Mouse (Mus musculus): ENCODE results near the gene Lrrc8c.

Lrrc8c gene

DNA sequence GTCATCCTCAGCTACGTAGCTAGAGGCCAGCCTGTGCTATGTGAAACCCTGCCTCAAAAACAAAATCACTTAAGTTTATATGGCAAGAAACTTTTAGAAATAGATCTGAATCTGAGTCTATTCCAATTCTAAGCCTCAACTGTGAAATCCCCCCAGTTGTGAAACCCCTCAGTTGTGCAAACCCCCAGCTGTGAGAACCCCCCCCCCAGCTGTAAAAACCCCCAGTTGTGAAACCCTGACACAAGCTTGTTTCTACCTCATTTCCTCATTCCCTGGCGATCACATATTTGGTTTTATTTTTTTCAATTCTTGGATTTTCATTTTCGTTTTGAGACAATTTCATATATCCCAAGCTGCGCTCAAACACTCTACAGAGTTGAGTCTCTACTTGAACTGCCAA lies 39.3 kb downstream of the Lrrc8c start:
- DNase-seq = no peak

- DNase-seq = no peak
Measured at GRCm38 (mm10) chr5:105561926-105562325, 42.7 kb downstream of the Lrrc8c start.

GRCm38 (mm10) chr5:105564761-105565160 lies 45.6 kb downstream of the Lrrc8c start:
- DNase-seq = no peak

DNA sequence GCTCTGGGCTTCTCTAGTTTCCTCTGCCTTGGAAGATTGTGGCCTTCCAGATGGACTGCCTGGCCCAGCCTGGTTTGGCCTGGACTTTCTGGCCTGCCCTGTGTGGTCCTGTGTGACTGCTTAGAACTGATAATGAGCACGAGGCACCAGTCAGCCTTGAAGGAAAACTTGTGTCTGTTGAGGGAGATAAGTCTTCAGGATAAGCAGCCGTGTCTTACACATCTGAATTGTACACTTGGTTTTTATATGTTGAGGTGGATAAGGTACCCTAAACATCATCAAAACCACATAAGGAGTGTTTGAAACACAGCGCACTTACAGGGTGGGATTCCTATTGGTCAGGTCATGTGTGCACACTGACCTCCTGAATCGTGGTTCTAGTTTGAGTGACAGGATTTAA lies 46.6 kb downstream of the Lrrc8c start:
- DNase-seq = no peak

DNA sequence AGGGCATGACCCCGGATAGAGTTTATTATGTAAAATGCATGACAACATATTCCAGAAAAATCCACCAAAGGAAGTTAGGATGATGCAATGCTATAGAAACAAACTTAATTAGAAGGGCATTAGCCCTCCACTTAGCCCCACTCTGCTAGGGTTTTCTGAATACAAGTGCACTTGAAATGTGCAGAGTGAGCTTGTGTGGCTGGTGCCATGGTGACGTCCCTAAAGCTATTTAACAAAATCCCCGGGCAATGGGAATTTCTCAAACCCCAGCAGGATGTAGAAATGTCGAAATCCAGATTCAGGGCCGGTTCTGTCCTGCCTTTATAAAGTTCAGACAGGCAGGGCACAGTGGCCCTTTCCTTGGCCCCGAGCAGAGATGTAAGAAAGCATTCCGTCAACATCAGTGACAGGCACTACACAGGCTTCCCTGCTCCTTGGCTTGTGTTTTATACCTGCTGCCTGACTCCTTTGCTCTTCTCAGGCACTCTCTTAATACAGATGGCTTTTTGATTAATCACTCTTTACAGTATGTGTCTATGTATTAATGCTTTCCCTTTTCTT lies 47.7 kb downstream of the Lrrc8c start:
- DNase-seq = peak; percentile 28 to 42

DNA sequence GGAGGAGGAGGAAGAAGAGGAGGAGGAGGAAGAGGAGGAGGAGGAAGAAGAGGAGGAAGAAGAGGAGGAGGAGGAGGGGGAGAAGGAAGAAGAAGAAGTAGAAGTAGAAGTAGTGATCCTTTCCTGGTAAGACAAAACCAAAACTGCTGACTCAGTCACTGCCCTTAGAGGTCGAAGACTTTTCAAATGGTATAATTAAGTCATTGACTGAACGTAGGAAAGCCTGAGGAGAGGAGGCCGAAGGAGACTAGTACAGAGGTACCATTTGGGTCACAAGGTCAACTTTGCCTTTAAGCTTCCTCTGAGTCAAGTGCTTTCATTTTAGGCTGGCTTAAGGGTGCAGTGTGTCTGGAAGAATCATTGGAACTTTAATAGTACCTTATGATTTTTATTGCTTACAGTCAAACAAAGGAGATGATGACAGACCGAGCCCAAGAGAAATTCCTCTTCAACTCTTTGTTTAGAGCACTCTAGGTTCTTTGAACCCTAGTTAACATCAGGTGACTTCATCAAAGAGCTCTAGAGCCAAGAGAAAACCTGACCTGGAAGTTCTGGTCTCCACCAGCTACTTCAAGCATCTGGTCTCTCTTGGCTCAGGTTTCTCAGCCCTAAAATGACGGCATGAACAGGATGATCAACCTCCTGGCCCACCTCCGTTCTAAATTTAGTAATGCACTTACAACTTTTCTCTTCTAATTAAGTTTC lies 49.0 kb downstream of the Lrrc8c start:
- no peak for DNase-seq

DNA sequence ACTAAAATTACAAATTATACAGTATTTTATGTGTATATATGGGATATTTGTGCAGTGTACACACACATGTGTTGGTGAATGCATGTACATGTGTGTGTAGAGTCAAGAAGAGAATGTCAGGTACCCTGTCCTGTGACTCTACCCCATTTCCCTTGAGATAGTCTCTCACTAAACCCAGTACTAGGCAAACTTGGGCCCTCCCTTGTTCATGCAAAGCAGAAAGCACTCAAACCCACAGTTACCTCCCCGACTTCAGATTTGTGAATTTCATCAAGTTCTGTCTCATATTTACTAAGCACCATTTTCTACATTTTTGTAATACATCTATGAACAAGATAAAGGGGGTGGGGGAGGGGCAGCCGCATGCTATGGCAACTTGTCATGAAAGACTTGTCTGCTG lies 50.0 kb downstream of the Lrrc8c start:
- DNase-seq = no peak

DNA sequence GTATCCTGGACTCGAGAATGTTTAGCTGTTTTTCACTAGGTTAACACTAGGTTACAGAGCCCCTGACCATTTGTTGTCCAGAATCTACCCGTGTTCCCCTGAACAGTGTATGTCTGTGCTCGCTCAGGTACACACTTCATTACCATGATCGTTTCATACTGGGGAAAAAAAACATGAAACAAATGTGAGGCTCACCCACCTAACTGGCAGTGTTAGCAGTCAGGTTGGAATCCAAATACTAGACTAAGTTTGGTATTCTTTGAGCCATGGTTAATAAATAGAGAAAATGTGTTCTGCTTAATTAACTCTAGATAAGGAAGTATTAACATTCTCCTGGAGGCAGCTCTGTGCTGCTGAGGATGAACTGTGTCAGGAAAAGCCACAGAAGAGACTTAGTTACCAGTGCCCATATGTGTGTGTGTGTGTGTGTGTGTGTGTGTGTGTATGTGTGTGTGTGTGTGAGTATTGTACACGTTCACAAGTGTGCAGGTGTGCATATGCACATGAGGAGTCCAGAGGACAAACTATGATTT lies 53.0 kb downstream of the Lrrc8c start:
- DNase-seq = no peak

DNA sequence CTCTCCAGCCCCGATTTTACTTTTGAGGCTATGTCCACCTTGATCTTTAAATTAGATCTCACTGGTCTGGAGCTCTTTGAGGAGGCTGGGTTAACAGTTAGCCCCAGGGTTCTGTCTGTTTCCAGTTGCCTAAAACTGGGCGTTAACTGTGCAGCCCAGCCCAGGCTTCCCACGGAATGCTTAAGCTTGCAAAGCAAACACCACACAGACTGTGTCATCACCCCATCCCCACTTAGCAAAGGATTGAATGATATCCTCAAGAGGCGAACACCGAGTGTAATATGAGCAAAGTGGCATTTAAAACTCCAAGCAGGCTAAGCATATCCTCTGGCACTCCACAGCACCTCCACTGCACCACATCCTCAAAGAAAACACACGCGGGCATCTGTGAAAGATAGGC lies 53.7 kb downstream of the Lrrc8c start:
- DNase-seq = no peak

GRCm38 (mm10) chr5:105574835-105575234 lies 55.6 kb downstream of the Lrrc8c start:
- no peak for DNase-seq

- DNase-seq = no peak
Measured at GRCm38 (mm10) chr5:105575839-105576238, 56.7 kb downstream of the Lrrc8c start.

- DNase-seq = no peak
Measured at GRCm38 (mm10) chr5:105580909-105581308, 61.7 kb downstream of the Lrrc8c start.

DNA sequence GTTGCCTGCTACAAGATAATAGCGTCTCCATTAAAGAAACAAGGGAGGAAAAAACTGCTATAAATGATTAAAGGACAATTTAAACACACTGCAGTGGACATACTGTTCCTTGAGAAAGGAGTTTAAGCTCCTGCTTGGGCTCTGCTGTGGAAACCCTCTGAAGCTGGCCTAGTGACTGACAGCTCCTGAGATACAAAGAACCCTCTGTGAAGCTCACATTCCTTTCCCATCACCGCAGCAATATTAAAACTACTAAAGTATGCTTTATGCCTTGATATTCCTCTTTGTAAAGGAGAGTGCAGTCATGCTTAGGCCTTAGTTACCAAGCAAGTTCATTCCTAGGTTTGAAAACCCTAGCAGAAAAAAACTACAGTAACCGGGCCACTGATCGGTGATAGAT lies 66.7 kb downstream of the Lrrc8c start:
- no peak for DNase-seq

DNA sequence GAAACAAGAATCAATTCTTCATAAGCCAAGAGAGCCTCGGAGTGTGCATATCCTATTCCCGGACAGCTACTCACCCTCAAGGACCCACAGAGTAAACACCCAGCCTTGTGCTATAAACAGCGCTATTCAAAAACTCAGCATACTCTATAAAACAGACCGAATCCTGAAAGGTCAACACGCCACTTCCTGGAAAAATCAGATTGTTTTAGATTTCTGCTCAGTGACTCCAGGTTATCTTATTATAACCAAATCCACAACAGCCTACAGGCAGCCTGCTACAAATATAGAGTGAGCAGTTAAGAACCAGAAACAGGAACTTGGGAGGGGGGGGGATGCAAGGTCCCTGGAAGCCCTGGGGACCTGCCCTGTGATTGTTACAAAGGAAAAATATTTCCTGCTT lies 67.5 kb downstream of the Lrrc8c start:
- peak; percentile 42 to 43 for DNase-seq

- DNase-seq = no peak
Measured at GRCm38 (mm10) chr5:105587471-105587870, 68.3 kb downstream of the Lrrc8c start.

GRCm38 (mm10) chr5:105588683-105589082 lies 69.5 kb downstream of the Lrrc8c start:
- no peak for DNase-seq

DNA sequence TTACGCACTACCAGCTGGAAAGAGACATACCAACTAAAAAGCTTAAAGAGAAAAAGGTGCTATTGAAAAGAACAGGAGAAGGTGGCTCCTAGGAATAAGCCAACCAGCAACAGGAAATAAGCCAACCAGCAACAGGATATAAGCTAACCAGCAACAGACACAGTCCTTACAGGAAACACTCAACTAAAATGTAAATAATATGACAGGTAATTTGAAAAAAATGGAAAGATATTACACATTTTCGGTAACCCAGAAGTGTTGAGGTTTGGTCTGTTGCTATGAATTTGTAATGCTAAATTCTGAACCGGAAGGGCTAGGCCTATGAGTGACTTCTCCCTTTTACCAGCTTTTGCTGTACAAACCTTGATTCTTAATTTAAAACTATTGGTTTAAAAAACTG lies 69.9 kb downstream of the Lrrc8c start:
- no peak for DNase-seq

DNA sequence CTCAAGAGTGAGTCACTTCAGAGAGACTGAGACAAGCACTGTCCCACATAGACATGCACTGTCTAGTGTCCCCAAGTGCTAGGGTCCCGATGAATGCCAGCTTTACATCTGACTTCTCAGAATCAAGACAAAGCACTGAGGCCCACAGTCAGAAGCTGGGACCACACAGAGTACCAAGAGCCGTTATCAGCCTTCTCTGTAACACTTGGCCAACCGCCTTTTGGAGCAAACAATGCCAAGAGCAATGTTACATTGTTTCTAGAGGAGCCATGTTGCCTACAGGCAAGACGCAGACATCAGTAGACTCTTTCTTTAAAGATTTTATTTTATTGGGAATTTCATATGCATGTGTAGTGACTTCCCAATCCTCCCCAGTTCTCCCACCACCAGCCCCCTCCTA lies 73.2 kb downstream of the Lrrc8c start:
- no peak for DNase-seq

- DNase-seq = no peak
Measured at GRCm38 (mm10) chr5:105593630-105594029, 74.4 kb downstream of the Lrrc8c start.

DNA sequence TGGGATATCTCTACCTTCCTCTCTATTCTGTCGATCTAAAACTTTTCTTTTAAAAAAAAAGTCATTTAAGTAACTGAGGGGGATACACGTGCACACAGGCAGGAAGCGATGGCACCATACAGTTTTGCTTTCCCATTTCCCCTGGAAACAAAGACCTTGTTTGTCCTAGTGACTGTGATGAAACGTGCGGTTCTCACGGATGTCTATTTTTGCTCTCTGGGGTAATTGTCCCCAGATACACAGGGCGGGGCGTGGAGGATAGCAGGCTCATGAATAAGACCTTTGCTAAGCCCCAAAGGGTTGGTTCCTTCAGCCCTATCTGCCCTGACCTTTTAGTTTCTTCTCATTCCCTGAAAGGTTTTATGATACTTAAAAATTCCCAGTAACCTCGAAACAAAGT lies 79.7 kb downstream of the Lrrc8c start:
- DNase-seq = peak; percentile 62 to 66

GRCm38 (mm10) chr5:105599315-105599714 lies 80.1 kb downstream of the Lrrc8c start:
- no peak for DNase-seq

- no peak for DNase-seq
Measured at GRCm38 (mm10) chr5:105600998-105601397, 81.8 kb downstream of the Lrrc8c start.

- no peak for DNase-seq
Measured at GRCm38 (mm10) chr5:105602585-105602984, 83.4 kb downstream of the Lrrc8c start.

GRCm38 (mm10) chr5:105605736-105606135 lies 86.5 kb downstream of the Lrrc8c start:
- DNase-seq = no peak

DNA sequence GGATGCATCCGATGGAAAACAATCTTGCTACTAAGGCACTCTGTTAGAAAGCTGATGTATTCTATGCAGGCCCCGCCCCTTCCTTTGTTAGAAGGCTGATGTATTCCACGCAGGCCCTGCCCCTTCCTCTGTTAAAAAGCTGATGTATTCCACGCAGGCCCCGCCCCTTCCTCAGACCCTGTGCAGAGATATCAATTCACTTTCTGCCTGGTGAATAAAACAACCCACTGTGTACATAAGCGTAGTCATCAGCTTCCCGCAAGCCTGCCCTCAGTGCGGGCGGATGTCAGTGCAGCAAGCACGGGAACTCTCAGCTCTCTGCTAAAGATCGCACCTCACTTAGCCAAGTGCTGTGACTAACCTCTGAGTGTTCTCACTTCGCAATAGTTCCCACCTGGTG lies 90.5 kb downstream of the Lrrc8c start:
- DNase-seq = peak; percentile 53 to 73

Data from lung, postnatal 4 days (tissue).